ENCODE assay signal across 16 mouse cellular contexts in genomic region chr10:89437472-89437871, GRCm38 (mm10). TPM values are rescaled to one million over a fixed set of nuclear protein-coding genes. Genes with fewer than 3 reads are reported as not detected.
A peak's percentile ranks its signal among the peaks of the same experiment; 100 is the strongest.
DNase-seq lines count a peak whose midpoint lies in the region; ATAC-seq and TF ChIP-seq lines count a peak whose summit lies in the region.
"Had no signal": no experiment of that assay in that cellular context is flagged by ENCODE, and none has a peak within 500 bp of the region (broad histone marks: within the 10 kb centered on the region; RNA-seq: fewer than 3 reads in every experiment).

No protein-coding gene starts in this region.

- H3K27ac ChIP-seq in forebrain, embryonic 15.5 days (replicated peaks): peak overlapping the region; percentile 41
- no peak overlapping the region for H3K27ac ChIP-seq in forebrain, embryonic 11.5 days (ENCODE audit: low read depth, low read length)
- H3K27ac ChIP-seq in heart, embryonic 15.5 days: peak overlapping the region; percentile 66; the same call in 1 of the 2 replicates
- no peak overlapping the region for H3K27ac ChIP-seq in heart, adult 2 months
- no peak overlapping the region for H3K27ac ChIP-seq in forebrain, postnatal 0 days (ENCODE audit: low read depth, low read length)
- H3K27ac ChIP-seq: embryonic facial prominence, embryonic 10.5 days; hindbrain, embryonic 15.5 days had no signal

- H3K4me3 ChIP-seq in forebrain, embryonic 15.5 days: no peak overlapping the region
- H3K4me3 ChIP-seq in forebrain, embryonic 11.5 days (ENCODE audit: low read depth, low read length): no peak overlapping the region
- no peak overlapping the region for H3K4me3 ChIP-seq in heart, embryonic 15.5 days
- no peak overlapping the region for H3K4me3 ChIP-seq in heart, adult 2 months
- no peak overlapping the region for H3K4me3 ChIP-seq in forebrain, postnatal 0 days (ENCODE audit: low read depth, low read length)
- H3K4me3 ChIP-seq: embryonic facial prominence, embryonic 10.5 days; heart, embryonic 12.5 days; hindbrain, embryonic 15.5 days had no signal

- WGBS in forebrain, embryonic 15.5 days: 18% methylated on average over 9 of the region's 9 CpGs
- 44% methylated on average over 9 of the region's 9 CpGs for WGBS in forebrain, embryonic 11.5 days
- WGBS in heart, embryonic 15.5 days: 72% methylated on average over 9 of the region's 9 CpGs
- WGBS in heart, adult 2 months: 81% methylated on average over 9 of the region's 9 CpGs
- WGBS in forebrain, postnatal 0 days: 20% methylated on average over 9 of the region's 9 CpGs

- no peak overlapping the region for H3K9ac ChIP-seq in forebrain, embryonic 15.5 days (replicated peaks)
- H3K9ac ChIP-seq in forebrain, embryonic 11.5 days (ENCODE audit: low read length): no peak overlapping the region
- H3K9ac ChIP-seq in heart, embryonic 15.5 days: no peak overlapping the region
- no peak overlapping the region for H3K9ac ChIP-seq in heart, adult 2 months (ENCODE audit: low read depth, low read length)
- no peak overlapping the region for H3K9ac ChIP-seq in forebrain, postnatal 0 days
- H3K9ac ChIP-seq: heart, embryonic 12.5 days; hindbrain, embryonic 15.5 days had no signal

- ATAC-seq in forebrain, embryonic 15.5 days (replicated peaks): no peak
- ATAC-seq in forebrain, embryonic 11.5 days (replicated peaks; ENCODE audit: low FRiP score): no peak
- no peak for ATAC-seq in heart, embryonic 15.5 days (replicated peaks; ENCODE audit: insufficient number of reproducible peaks, insufficient read depth, low FRiP score, low read depth)
- ATAC-seq in forebrain, postnatal 0 days: peak; percentile 33; the same call in 1 of the 2 replicates
- ATAC-seq: activated CD4-positive, CD25-positive, alpha-beta regulatory T cell, adult 4 months; Patski had no signal

- DNase-seq in forebrain, embryonic 11.5 days (ENCODE audit: low spot score): no peak
- DNase-seq in heart, adult 2 months: no peak
- peak; percentile 75 for DNase-seq in brain, embryonic 14.5 days (ENCODE audit: low read depth)
- DNase-seq in forebrain, postnatal 0 days: no peak
- DNase-seq: cerebellum, adult 18-20 months; gastrocnemius, postnatal 36 days; kidney, adult 11 months; kidney, adult 9 months had no signal

- H3K79me2 ChIP-seq in heart, adult 2 months (replicated peaks; ENCODE audit: control insufficient read depth, insufficient read depth, low read length): no peaks in the 10 kb centered on the region

- no peak for TF ChIP-seq POLR2A in heart, adult 2 months (IDR thresholded peaks at IDR 0.05; ENCODE audit: insufficient read depth, low read depth, low read length)
- no peak for TF ChIP-seq POLR2A in brain, embryonic 14.5 days (IDR thresholded peaks at IDR 0.05; ENCODE audit: borderline replicate concordance, extremely low read depth, insufficient read depth, insufficient read length, poor library complexity, severe bottlenecking)

- no peak for TF ChIP-seq CTCF in heart, adult 2 months (IDR thresholded peaks at IDR 0.05)
- no peak for TF ChIP-seq CTCF in brain, embryonic 14.5 days (IDR thresholded peaks at IDR 0.05; ENCODE audit: borderline replicate concordance, extremely low read depth, insufficient read depth, insufficient read length)
- no peak for TF ChIP-seq CTCF in forebrain, postnatal 0 days (IDR thresholded peaks at IDR 0.05; ENCODE audit: low read depth)

- H3K4me2 ChIP-seq in forebrain, embryonic 15.5 days (replicated peaks): no peak overlapping the region
- no peak overlapping the region for H3K4me2 ChIP-seq in forebrain, embryonic 11.5 days (ENCODE audit: low read depth, low read length, severe bottlenecking)
- no peak overlapping the region for H3K4me2 ChIP-seq in heart, embryonic 15.5 days
- H3K4me2 ChIP-seq in forebrain, postnatal 0 days (ENCODE audit: low read depth): no peak overlapping the region
- H3K4me2 ChIP-seq: hindbrain, embryonic 15.5 days had no signal

- no peak for TF ChIP-seq EP300 in heart, adult 2 months (IDR thresholded peaks at IDR 0.05; ENCODE audit: insufficient read depth, low read depth, low read length)

- H3K36me3 ChIP-seq in forebrain, embryonic 15.5 days: no peaks in the 10 kb centered on the region
- no peaks in the 10 kb centered on the region for H3K36me3 ChIP-seq in forebrain, embryonic 11.5 days (ENCODE audit: control insufficient read depth, insufficient read depth, low read length)
- H3K36me3 ChIP-seq in heart, embryonic 15.5 days: no peaks in the 10 kb centered on the region
- H3K36me3 ChIP-seq in heart, adult 2 months (ENCODE audit: control insufficient read depth, insufficient read depth, low read length): no peaks in the 10 kb centered on the region
- H3K36me3 ChIP-seq in forebrain, postnatal 0 days (ENCODE audit: insufficient read depth): no peaks in the 10 kb centered on the region
- H3K36me3 ChIP-seq: hindbrain, embryonic 15.5 days had no signal

- intact Hi-C loops in heart, adult 2 months (cut with DNase I): no loop called here

- H3K9me3 ChIP-seq in forebrain, embryonic 15.5 days: no peaks in the 10 kb centered on the region
- H3K9me3 ChIP-seq in forebrain, embryonic 11.5 days (ENCODE audit: control insufficient read depth, low read length): no peaks in the 10 kb centered on the region
- H3K9me3 ChIP-seq in heart, embryonic 15.5 days (replicated peaks): no peaks in the 10 kb centered on the region
- no peaks in the 10 kb centered on the region for H3K9me3 ChIP-seq in forebrain, postnatal 0 days (ENCODE audit: low read length)
- H3K9me3 ChIP-seq: embryonic facial prominence, embryonic 10.5 days; heart, embryonic 12.5 days; hindbrain, embryonic 15.5 days had no signal

- H3K4me1 ChIP-seq in forebrain, embryonic 15.5 days: peaks cover 39% of the 10 kb centered on the region
- peaks cover 7% of the 10 kb centered on the region; the same call in 1 of the 2 replicates for H3K4me1 ChIP-seq in forebrain, embryonic 11.5 days (replicated peaks; ENCODE audit: control insufficient read depth, insufficient read depth, low read length)
- H3K4me1 ChIP-seq in heart, embryonic 15.5 days (replicated peaks): peaks cover 24% of the 10 kb centered on the region
- H3K4me1 ChIP-seq in heart, adult 2 months (ENCODE audit: control insufficient read depth, insufficient read depth, low read length): peaks cover under 1% of the 10 kb centered on the region; the same call in 1 of the 2 replicates
- no peaks in the 10 kb centered on the region; the same call in 1 of the 2 replicates for H3K4me1 ChIP-seq in forebrain, postnatal 0 days (ENCODE audit: insufficient read depth)

- H3K27me3 ChIP-seq in forebrain, embryonic 15.5 days: no peaks in the 10 kb centered on the region
- peaks cover 36% of the 10 kb centered on the region for H3K27me3 ChIP-seq in forebrain, embryonic 11.5 days (ENCODE audit: control insufficient read depth, insufficient read depth, low read length)
- no peaks in the 10 kb centered on the region for H3K27me3 ChIP-seq in heart, embryonic 15.5 days
- no peaks in the 10 kb centered on the region for H3K27me3 ChIP-seq in heart, adult 2 months (ENCODE audit: control insufficient read depth, insufficient read depth, low read length)
- no peaks in the 10 kb centered on the region for H3K27me3 ChIP-seq in forebrain, postnatal 0 days (ENCODE audit: insufficient read depth, low read length)
- H3K27me3 ChIP-seq: CH12.LX; heart, embryonic 12.5 days; Patski had no signal

RNA-seq across cellular contexts. Expression of gene Gas2l3, which starts 6.3 kb away (rescaled TPM):
- polyA plus RNA-seq in forebrain, embryonic 15.5 days (2015; fragmentation: Nextera tagmentation; extraction: Ambion mirVana): 12.1 and 13.9 TPM in 2 replicates
- 12.5 and 12.8 TPM in 2 replicates for polyA plus RNA-seq in forebrain, embryonic 11.5 days (2014; fragmentation: Nextera tagmentation; extraction: Ambion mirVana)
- polyA plus RNA-seq in heart, embryonic 15.5 days (2015; fragmentation: Nextera tagmentation; extraction: Ambion mirVana): 20.6 and 24.5 TPM in 2 replicates
- 1 to 10 TPM; 1.0 to 2.8 TPM for total RNA-seq in heart, adult 2 months (2021)
- 0.59 and 1.8 TPM in 2 replicates for polyA plus RNA-seq in heart, adult 2 months (2012; rRNA removed)
- 3.6 and 4.4 TPM in 2 replicates for polyA plus RNA-seq in brain, embryonic 14.5 days (2012; rRNA removed)
- total RNA-seq in forebrain, postnatal 0 days (2014; rRNA removed): 3.8 and 6.2 TPM in 2 replicates
- 2.2 and 3.0 TPM in 2 replicates for polyA plus RNA-seq in forebrain, postnatal 0 days (2015; fragmentation: Nextera tagmentation; extraction: Ambion mirVana)

Comparison
In these comparisons a context has a peak if more than half of its experiments do, and no peak if none do; other contexts are left out.
1. H3K27ac ChIP-seq: peak in forebrain, embryonic 15.5 days (single experiment) and heart, embryonic 15.5 days (single experiment); none in forebrain, embryonic 11.5 days (single experiment), heart, adult 2 months (single experiment) and forebrain, postnatal 0 days (single experiment).